Mouse (Mus musculus) heart, adult 2 months (tissue): ENCODE results near the gene Spi1. TPM values are rescaled to one million over a fixed set of nuclear protein-coding genes. Genes with fewer than 3 reads are reported as not detected.

Experiments used
- DNase-seq, 2 experiments: peaks; one replicate each; pipeline ENCODE4 v3.0.0; 2021
- H3K27ac ChIP-seq: fragments of 200-600 bp; 2 replicates; pipeline ENCODE4 v1.8.1; 2022
- H3K27me3 ChIP-seq: fragments of 200-500 bp; 2 replicates; pipeline ENCODE4 v1.6.1; 2012; ENCODE audit warnings: mild to moderate bottlenecking, low read length, inconsistent platforms, mixed read lengths; ENCODE audit not compliant: control insufficient read depth, insufficient read depth
- H3K36me3 ChIP-seq: fragments of 200-500 bp; 2 replicates; pipeline ENCODE4 v1.6.1; 2012; ENCODE audit warnings: low read length, inconsistent platforms; ENCODE audit not compliant: control insufficient read depth, insufficient read depth
- H3K4me1 ChIP-seq: fragments of 200-500 bp; 2 replicates; pipeline ENCODE4 v1.6.1; 2011; ENCODE audit warnings: low read length; ENCODE audit not compliant: control insufficient read depth, insufficient read depth
- H3K4me3 ChIP-seq: fragments of 200-600 bp; 2 replicates; pipeline ENCODE4 v1.8.1; 2022
- H3K79me2 ChIP-seq: fragments of 200-500 bp; replicated peaks from 2 replicates; pipeline ENCODE4 v1.6.1; 2012; ENCODE audit warnings: mild to moderate bottlenecking, inconsistent platforms, low read length, moderate library complexity, mixed read lengths; ENCODE audit not compliant: control insufficient read depth, insufficient read depth
- H3K9ac ChIP-seq: fragments of 200-500 bp; 2 replicates; pipeline ENCODE4 v1.6.1; 2012; ENCODE audit warnings: low read depth, mild to moderate bottlenecking, control low read depth, inconsistent platforms, low read length, mixed read lengths
- CTCF ChIP-seq: fragments of 200-600 bp; IDR thresholded peaks from 2 replicates; pipeline ENCODE4 v1.8.1; 2022; ENCODE audit warnings: antibody characterized with exemption, mild to moderate bottlenecking, moderate library complexity
- EP300 ChIP-seq: fragments of 200-500 bp; IDR thresholded peaks from 2 replicates; pipeline ENCODE4 v1.6.1; 2011; ENCODE audit warnings: low read depth, low read length, control low read depth; ENCODE audit not compliant: insufficient read depth
- POLR2A ChIP-seq: fragments of 200-500 bp; IDR thresholded peaks from 2 replicates; pipeline ENCODE4 v1.6.1; 2011; ENCODE audit warnings: mild to moderate bottlenecking, low read depth, low read length, control low read depth; ENCODE audit not compliant: insufficient read depth
- WGBS: fragments of 180-500 bp; shearing (Covaris S2); methylation state at CpG from one replicate; pipeline ENCODE4 v1.1.7; 2018; 5-methylcytosine and 5-hydroxymethylcytosine counted together
- intact Hi-C: fragments of 180-260 bp; cut with DNase I; formaldehyde crosslinking; loops from one replicate; pipeline ENCODE4 v1.15.1; 2025
- polyA plus RNA-seq: library from polyadenylated mRNA; depleted of rRNA; stranded (reverse); fragments of >200 nt; gene quantifications from 2 replicates; pipeline ENCODE4 v1.2.3, GENCODE M21; 2012
- total RNA-seq, 2 experiments: library from RNA; stranded (reverse); gene quantifications; 2 replicates each; pipeline ENCODE4 v1.2.3; 2021

Spi1 gene
- total and polyA plus RNA-seq, 3 experiments = 3.7 to 17.2 (median 6.2) TPM

DNA sequence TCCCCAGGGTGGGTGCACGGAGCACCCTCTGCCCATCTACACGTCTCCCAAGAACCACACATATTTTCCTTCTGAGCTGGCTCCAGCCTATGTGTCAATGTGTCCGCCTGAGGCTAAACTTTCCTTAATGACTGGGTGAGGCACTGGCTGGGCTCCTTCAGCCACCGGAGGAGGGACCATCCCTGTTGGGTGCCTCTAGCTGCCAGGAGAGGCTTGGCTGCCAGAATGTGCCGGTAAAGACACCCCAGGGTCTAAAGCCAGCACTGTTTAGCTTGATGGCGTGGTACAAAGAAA is 13.4 kb upstream of the Spi1 start:
- H3K9ac ChIP-seq = no peak overlapping the region; the same call in 1 of the 2 replicates
- H3K27me3 ChIP-seq = no peaks in the 10 kb centered on the region
- no peak for TF ChIP-seq CTCF
- no peak for TF ChIP-seq POLR2A
- no peak for TF ChIP-seq EP300
- intact Hi-C loops = loop anchor here (5.0 kb wide), 1 partner anchor 127 kb away; the partner anchor contains the start of gene Celf1
- no peak for DNase-seq
- H3K36me3 ChIP-seq = no peaks in the 10 kb centered on the region
- H3K4me3 ChIP-seq = no peak overlapping the region
- H3K79me2 ChIP-seq = no peaks in the 10 kb centered on the region
- peak overlapping the region; percentile 87; the same call in 1 of the 2 replicates for H3K27ac ChIP-seq
- 47% methylated on average over 6 of the region's 6 CpGs for WGBS
- peaks cover 6% of the 10 kb centered on the region for H3K4me1 ChIP-seq

DNA sequence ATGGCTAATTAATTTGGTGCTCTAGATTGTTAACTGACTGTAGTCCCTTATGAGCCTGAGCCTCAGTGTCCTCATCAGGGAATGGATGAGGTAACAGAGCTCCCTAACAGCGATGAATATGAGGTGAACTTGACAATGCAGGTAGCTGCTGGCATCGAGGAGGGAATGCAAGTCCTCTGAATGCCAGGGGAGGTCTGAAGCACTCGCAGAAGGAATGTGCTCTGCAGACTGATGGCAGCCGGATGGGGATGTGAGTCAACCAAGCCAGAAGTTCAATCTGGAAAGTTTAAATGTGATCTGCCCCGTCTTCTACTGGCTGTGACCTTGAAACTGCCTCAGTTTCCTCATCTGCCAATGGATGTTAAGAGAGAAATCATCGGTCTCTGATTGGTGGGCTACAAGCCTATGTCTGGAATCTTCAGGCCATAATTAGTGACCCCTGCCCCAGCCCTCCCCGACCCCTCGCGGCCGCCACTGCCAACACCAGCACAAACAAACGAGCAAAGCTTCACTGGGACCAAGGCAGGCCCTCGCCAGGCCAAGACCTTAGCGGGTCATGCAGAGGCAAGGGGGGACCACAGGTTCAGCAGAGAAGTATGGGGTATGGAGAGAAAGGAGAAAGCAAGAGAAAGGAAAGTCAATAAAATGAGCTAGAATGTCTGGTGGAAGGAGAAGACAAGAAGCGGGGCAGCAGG is 12.7 kb upstream of the Spi1 start:
- TF ChIP-seq CTCF (no peak), POLR2A (no peak), EP300 (no peak)
- no peak for DNase-seq
- Histone ChIP-seq H3K27me3 (no peaks in the 10 kb centered on the region), H3K9ac (peak overlapping the region; percentile 68), H3K27ac (peak overlapping the region; percentile 87), H3K4me3 (peak overlapping the region; percentile 52), H3K4me1 (peaks cover 6% of the 10 kb centered on the region), H3K36me3 (no peaks in the 10 kb centered on the region), H3K79me2 (no peaks in the 10 kb centered on the region)
- intact Hi-C loops = loop anchor here (5.0 kb wide), 1 partner anchor 127 kb away; the partner anchor contains the start of gene Celf1
- whole genome bisulfite sequencing = 3% methylated on average over 14 of the region's 14 CpGs

DNA sequence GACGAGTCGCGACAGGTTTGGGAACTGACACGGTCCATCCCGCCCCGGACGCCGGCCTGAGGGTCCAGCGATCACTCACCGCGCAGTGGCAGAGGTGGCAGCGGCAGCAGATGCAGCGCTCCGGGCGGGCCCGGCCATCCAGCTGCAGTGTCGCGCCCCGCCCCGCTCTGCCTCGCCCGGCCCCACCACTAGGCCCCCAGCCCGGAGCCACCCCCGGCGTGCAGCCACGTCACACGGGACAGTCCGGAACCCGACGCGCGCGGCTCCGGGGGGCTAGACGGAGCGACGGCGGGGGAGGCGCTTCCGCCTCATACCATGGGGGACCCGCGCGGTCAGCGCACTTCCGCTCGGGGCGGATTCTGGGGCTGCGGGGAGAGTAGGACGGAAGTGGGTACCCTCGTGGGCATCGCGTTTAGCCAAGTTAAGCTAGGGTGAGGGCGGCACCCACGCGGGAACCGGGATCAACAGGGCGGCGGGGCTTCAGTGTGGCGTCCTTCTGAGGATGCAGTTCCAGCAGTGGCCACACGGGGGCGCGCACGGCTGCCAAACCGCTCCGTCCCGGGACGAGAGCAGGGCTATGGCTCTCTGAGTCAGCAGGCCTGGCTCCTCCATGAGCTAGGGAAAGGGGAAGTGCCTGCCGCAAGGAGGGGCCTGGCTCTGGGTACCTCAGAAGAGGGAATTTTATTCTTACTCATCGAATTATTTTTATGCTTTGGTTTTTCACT is 12.0 kb upstream of the Spi1 start, which contains the start of gene Slc39a13:
Gene Slc39a13, minus strand, starts transcription at position 342 of the 725 bp plus-strand sequence.
- Histone ChIP-seq H3K27me3 (no peaks in the 10 kb centered on the region), H3K79me2 (no peaks in the 10 kb centered on the region), H3K27ac (peak within 1 kb of the TSS; percentile 87), H3K4me1 (peaks cover 6% of the 10 kb centered on the region), H3K36me3 (no peaks in the 10 kb centered on the region), H3K4me3 (peak within 1 kb of the TSS; percentile 52), H3K9ac (peak within 1 kb of the TSS; percentile 68)
- intact Hi-C loops = loop anchor here (1.0 to 5.0 kb wide), 3 partner anchors 16 to 132 kb away; partner anchors contain the start of genes Acp2, Nr1h3 and Psmc3
- DNase-seq = peak; percentile 97
- TF ChIP-seq EP300 = peak; percentile 72; the same call in 1 of the 2 replicates
- TF ChIP-seq POLR2A = peak; percentile 53
- TF ChIP-seq CTCF = 0 out of 2 replicates have a peak, but pooled peaks have one; percentile 100
- under 1% methylated on average over 66 of the region's 69 CpGs for WGBS

GRCm38 (mm10) chr2:91071059-91071458 is 11.1 kb upstream of the Spi1 start:
- H3K36me3 ChIP-seq = no peaks in the 10 kb centered on the region
- TF ChIP-seq EP300 = no peak
- TF ChIP-seq CTCF = no peak
- no peak for TF ChIP-seq POLR2A
- peaks cover 6% of the 10 kb centered on the region for H3K4me1 ChIP-seq
- H3K79me2 ChIP-seq = no peaks in the 10 kb centered on the region
- H3K27ac ChIP-seq = peak overlapping the region; percentile 87
- WGBS = 88% methylated on average over 10 of the region's 10 CpGs
- peak overlapping the region; percentile 68 for H3K9ac ChIP-seq
- DNase-seq = no peak
- intact Hi-C loops = loop anchor here (5.0 kb wide), 1 partner anchor 131 kb away; the partner anchor contains the start of genes Acp2 and Nr1h3
- no peaks in the 10 kb centered on the region for H3K27me3 ChIP-seq
- peak overlapping the region; percentile 52 for H3K4me3 ChIP-seq

DNA sequence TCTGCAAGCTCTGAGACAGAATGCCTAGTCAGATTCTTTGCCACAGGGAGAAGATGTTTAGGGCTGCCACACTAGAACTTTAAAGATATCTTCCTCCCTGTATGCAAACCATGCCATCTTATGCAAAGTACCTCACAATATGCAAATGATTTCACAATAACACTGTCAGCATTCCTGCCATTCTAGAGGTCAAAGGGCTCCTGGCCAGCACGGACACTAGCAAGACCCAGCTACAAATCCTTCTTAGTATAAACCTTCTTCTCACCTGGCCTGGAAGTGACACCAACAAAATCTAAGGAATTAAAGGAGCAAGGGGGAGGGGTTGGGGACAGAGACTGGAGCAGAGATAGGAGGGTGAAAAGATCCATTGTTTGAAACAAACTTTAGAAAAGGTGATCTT is 10.1 kb upstream of the Spi1 start:
- Histone ChIP-seq H3K27me3 (no peaks in the 10 kb centered on the region), H3K27ac (no peak overlapping the region)
- intact Hi-C loops = loop anchor here (5.0 kb wide), 1 partner anchor 130 kb away; the partner anchor contains the start of genes Acp2 and Nr1h3

More for the DNA sequence above, 10.1 kb upstream of the Spi1 start:
- 32% methylated on average over 1 of the region's 1 CpGs for WGBS
- H3K4me1 ChIP-seq = peaks cover 6% of the 10 kb centered on the region
- H3K79me2 ChIP-seq = no peaks in the 10 kb centered on the region
- H3K36me3 ChIP-seq = no peaks in the 10 kb centered on the region
- TF ChIP-seq EP300 (no peak), CTCF (no peak), POLR2A (no peak)
- H3K4me3 ChIP-seq = no peak overlapping the region
- no peak for DNase-seq
- no peak overlapping the region for H3K9ac ChIP-seq
